Mouse (Mus musculus) spleen, postnatal 10 days (tissue): ENCODE measurements at regions not wholly inside any gene's neighbourhood (a gene's known extent, or its start where the extent isn't known, plus 50 kb on each side); places are given as distances from the start of the nearest gene placed in this dataset.
A peak's percentile ranks its signal among the peaks of the same experiment; 100 is the strongest.

Experiments
- DNase-seq, 2 experiments: peaks; one replicate each; pipeline ENCODE4 v3.0.0; 2021 to 2022; ENCODE audit warnings: low spot score in 2 of 2

DNA sequence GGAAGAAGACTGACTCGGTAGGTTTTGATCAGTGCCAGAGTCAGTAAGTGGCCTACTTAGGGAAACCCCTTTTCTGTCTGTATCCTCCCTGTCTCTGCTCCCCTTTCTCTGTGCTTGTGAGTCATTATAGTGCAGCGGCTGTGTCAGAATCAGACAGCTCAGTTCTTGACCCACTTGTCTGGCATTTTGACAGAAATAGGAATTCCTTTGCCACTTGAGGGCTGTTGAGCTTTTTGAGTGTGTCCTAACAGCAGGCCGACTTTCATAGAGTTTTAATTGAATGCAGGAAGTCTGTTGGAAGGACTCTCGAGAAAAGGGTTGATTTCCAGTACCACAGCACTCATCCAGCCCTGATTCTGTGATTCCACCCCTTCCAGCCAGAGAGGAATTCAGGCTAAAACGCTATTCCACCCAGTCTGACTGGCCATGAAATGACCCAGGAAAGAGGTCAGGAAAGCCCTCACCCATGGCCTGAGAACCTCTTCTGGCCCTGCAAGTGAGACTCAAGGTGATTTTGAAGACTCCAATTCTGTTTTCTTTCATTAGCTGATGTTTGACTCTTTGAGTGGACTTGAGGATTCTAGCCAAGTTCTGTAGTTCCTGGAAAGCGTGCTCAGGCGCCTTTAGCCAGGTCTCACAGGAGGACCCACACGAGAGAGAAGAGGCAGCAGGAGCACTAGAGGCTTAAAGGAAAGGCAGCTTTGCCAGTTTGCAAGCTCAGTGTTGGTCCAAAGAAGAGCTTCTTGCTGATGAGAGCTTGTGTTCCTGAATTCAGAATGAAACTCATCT lies 95.6 kb upstream of the Opcml start:
- DNase-seq: no peak

DNA sequence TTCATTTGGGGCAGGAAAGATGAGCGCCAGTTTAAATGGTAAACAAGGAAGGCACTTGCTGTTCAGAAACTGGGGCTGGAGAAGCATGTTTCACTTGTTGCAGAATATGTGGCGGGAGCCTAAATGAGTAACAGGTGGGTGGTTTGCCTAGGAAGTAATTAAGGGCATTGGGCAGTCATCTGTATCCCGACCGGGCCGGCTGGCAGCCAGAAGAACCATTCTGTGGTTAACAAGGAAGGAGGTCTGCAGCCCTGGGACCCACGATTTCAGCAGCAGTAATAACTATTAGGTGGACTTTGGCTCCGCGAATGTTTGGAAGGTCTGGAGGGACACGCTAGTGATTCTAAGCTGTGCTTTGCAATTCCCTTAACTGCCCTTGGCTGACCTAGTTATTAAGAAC lies 89.0 kb upstream of the Opcml start:
- DNase-seq: no peak

DNA sequence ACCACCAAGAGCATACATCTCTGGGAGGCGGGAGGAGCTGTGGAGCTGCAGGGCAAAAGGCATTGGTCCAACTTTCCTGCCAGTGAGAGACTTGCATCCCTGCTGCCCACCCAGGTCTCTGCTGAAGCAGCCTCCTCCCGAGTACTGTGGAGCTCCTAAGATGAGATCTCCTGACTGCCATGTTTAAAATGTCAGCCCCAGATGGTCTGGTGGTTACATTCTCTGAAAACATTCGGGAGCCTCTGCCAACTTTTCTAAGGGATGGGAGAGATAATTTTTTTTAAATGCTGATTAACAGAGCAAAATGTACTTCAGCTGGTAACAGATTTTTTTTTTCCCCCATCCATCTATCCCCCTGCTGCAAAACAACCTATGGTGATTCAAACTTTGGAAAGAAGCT lies 88.4 kb upstream of the Opcml start:
- DNase-seq: no peak

DNA sequence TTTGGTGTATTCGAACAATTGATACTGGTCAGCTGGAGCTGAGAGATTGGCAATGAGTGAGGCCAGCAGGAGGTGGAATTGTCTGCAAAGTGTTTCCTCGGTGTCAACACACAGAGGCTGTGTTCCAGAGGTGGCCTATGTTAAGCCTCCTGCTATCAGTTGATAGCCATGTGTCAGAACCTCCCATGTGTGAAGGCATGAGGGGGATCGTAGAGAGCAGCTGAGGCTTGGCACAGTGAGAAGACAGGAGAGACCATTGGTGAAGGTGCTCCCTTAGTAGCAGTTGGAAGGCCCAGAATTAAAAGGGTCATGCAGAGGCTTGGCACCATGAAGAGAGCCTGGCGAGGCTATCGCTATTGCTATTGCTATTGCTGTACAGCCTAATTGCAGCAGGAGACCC lies 86.6 kb upstream of the Opcml start:
- DNase-seq: no peak

DNA sequence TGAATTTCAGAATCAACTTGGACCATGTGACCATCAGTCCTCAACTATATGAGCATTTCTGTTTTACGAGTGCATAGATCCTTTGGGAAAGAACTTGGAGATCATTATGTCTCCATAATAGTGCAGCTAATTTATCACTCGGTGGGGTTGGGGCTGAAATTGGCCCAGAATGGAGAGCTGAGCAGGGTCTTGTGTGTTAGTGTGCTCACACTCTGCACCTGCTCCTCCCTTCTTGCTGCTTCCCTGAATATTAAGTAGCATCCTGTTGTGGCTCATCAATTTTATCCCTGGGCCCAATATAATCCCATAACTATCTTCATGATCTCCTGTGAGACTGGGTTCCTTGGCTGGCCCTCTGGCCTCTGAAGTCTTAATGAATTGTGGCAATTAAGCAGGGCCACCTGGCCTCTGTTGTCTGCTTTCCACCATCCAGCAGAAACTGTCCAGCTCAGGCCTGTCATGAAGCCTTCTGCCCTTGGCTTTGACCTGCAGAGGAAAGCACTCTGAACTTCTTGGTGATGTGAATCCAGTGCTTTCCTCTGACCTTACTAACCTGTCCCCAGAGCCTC lies 66.7 kb upstream of the Opcml start:
- DNase-seq: no peak

DNA sequence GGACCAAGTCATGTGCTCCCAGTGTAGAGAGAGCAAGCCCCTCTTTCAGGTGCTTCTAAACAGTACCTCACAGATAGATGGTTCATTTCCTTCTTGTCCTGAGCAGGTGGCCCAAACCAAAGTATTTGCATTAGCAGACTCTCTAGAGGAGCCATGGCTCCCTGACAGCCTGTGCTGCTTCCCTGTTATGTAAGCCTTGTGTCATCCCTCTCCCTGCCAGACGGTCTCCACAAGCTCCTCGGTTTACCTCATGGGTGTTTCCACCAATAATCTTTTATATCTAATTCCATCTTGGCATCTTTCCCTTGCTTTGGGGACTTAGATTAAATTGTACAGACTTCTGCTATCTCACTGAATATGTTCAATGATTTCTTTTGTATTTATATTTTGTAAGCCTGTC lies 66.0 kb upstream of the Opcml start:
- DNase-seq: no peak

DNA sequence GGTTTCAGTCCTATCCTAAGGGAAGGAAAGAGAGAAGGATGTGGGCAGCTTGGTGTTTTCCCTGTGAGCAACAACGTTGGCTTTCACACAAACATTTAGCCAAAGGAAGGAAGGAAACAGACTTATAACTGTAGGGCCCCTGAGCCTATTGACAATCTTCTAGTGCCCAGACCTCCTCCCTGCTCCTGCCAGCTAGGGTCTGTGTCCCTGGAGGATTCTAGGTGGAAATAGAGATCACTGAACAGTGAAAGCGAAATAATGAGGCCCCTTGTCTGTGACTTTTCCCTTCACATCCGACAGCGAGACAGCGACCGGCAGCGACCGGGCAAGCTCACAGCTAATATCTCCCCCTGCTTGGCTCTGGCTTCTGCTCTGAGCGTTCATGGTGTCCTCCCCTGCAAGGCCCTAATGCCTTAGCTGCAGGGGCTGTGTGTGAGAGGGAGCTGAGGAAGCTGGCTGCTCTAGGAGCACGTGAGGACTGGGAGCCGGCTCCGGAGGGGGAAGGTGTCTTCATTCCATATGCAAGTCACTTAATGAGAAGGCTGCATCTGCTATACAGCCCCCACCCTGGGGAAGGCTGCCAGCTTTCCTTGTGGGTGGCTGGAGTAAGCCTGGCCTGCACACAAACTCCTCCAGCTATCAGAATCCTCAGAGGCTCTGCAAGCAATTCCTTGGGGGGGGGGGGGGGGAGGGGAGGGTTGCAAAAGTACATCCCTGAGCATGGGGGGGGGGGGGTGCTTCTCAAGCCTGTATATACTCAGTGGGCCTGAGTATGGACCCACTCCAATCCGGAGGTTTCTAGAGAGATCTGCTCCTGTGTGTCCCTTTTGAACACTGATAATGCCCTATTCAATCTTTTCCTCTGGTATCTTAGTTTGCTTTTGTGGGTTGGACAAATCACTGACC lies 61.7 kb upstream of the Opcml start:
- DNase-seq: no peak

DNA sequence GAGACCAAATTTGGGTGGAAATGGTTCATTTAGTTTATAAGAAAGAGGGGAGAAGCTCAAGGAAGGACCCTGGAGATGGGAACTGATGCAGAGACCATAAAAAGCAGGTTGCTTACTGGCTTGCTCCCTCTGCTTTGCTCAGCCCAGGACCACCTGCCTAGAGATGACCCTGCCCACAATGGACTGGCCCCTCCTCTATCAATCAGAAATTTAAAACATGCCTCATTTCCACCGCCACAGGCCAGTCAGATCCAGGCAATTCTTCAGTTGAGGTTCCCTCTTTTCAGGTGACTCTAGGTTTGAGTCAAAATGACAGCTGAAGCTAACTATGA lies 61.1 kb upstream of the Opcml start:
- no peak for DNase-seq

DNA sequence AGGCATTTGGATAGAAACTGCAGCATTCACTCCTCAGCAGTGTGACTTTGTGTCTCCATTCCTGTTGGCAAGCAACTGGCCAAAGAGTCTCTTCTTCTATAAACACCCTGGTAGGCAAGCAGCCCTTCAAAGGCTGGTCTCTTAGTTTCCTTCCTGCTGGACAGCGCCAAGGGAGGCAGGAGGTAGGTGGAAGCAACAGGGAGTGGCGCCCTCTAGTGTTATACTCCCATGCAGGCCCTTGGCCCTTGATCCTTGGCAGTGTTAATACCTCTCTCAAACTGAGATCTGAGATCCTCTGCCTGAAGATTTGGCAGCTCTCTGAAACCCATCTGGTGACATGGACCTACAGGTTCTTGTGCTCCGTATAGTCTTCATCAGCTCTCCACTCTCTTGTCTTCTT lies 51.3 kb upstream of the Opcml start:
- DNase-seq: peak in 1 of 2 experiments; percentile 30
